Mouse (Mus musculus): ENCODE data around the gene Tnfrsf21. TPM values are rescaled to one million over a fixed set of nuclear protein-coding genes. Genes with fewer than 3 reads are reported as not detected.

The Tnfrsf21 gene
- 5.1 TPM for polyA plus RNA-seq (2014; fragmentation: Illumina TruSeq; extraction: RNeasy Lipid Tissue Mini Kit (QIAGEN cat#74804); ENCODE audit: low read depth, low replicate concordance)

GRCm38 (mm10) chr17:43016371-43017331 lies at the start of gene Tnfrsf21:
Tnfrsf21 (plus strand) TSS chr17:43016555.

Other genes with a start within 250 kb of the Tnfrsf21 start
- 213 TPM for gene Cd2ap, start 139.9 kb upstream of the Tnfrsf21 start, polyA plus RNA-seq (2014; fragmentation: Illumina TruSeq; extraction: RNeasy Lipid Tissue Mini Kit (QIAGEN cat#74804); ENCODE audit: low read depth, low replicate concordance)

Data from adrenal gland, adult 10 weeks (tissue).